Mouse (Mus musculus) kidney, embryonic 16.5 days (tissue): ENCODE results near the gene Epha7. TPM values are rescaled to one million over a fixed set of nuclear protein-coding genes. Genes with fewer than 3 reads are reported as not detected.

Experiments used
- ATAC-seq: fragments of 200-750 bp; cut with Nextera tagmentation; 2 replicates; pipeline ENCODE4 v1.8.0; 2017; ENCODE audit warnings: moderate TSS enrichment; ENCODE audit not compliant: low FRiP score, low TSS enrichment
- H3K27ac ChIP-seq: fragments of 300-500 bp; sonication (generic); 2 replicates; pipeline ENCODE4 v1.5.1; 2014; ENCODE audit warnings: low read length
- H3K27me3 ChIP-seq: fragments of 300-500 bp; sonication (generic); 2 replicates; pipeline ENCODE4 v1.6.1; 2014; ENCODE audit warnings: low read length, control low read depth, mixed read lengths; ENCODE audit not compliant: insufficient read depth
- H3K36me3 ChIP-seq: fragments of 300-500 bp; sonication (generic); 2 replicates; pipeline ENCODE4 v1.6.1; 2014; ENCODE audit warnings: low read length, control low read depth, mixed read lengths; ENCODE audit not compliant: insufficient read depth
- H3K4me1 ChIP-seq: fragments of 300-500 bp; sonication (generic); 2 replicates; pipeline ENCODE4 v1.6.1; 2014; ENCODE audit warnings: low read length, control low read depth, mixed read lengths; ENCODE audit not compliant: insufficient read depth
- H3K4me2 ChIP-seq: fragments of 300-500 bp; sonication (generic); replicated peaks from 2 replicates; pipeline ENCODE4 v1.6.1; 2014; ENCODE audit warnings: low read depth, low read length
- H3K4me3 ChIP-seq: fragments of 300-500 bp; sonication (generic); 2 replicates; pipeline ENCODE4 v1.5.1; 2014; ENCODE audit warnings: mild to moderate bottlenecking, low read length
- H3K9ac ChIP-seq: fragments of 300-500 bp; sonication (generic); replicated peaks from 2 replicates; pipeline ENCODE4 v1.6.1; 2014; ENCODE audit warnings: low read length
- H3K9me3 ChIP-seq: fragments of 300-500 bp; sonication (generic); 2 replicates; pipeline ENCODE4 v1.6.1; 2016; ENCODE audit warnings: low read length, control low read depth
- WGBS: fragments of 180-500 bp; shearing (Covaris S2); extraction: QIAGEN DNeasy Blood & Tissue Kit; methylation state at CpG from one replicate; pipeline ENCODE4 v1.1.7; 2014; 5-methylcytosine and 5-hydroxymethylcytosine counted together
- polyA plus RNA-seq: library from polyadenylated mRNA; unstranded; fragments of >200 nt; fragmentation: Nextera tagmentation; extraction: Ambion mirVana; gene quantifications from 2 replicates; pipeline ENCODE4 v1.2.1, GENCODE M21; 2015

Epha7 gene
- polyA plus RNA-seq, 1 experiment from 2014 or later = 37.6 TPM

DNA sequence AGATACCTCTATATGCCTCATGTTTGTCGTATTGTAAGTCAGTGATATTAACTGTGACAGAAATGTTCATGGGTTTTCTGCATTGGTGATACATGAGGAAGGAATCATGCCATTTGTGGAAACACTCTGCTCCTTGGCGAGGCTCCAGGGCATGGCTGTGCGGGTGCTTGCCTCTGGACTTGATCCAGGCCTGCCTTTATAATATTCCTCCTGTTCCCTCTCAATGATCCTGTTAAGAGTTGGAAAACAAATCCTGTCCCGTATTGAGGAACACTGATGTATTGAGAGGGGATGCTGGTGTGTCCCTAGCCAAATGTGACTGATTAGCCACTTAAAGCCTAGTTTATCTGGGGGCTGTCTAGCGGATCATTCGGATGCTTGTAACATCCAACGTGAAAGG lies 11.7 kb downstream of the Epha7 start:
- WGBS = 75% methylated on average over 7 of the region's 7 CpGs
- no peak for ATAC-seq
- H3K4me1 ChIP-seq = no peaks in the 10 kb centered on the region
- no peaks in the 10 kb centered on the region for H3K27me3 ChIP-seq
- no peak overlapping the region for H3K4me2 ChIP-seq
- peaks cover 4% of the 10 kb centered on the region; the same call in 1 of the 2 replicates for H3K36me3 ChIP-seq
- H3K27ac ChIP-seq = no peak overlapping the region
- H3K9me3 ChIP-seq = no peaks in the 10 kb centered on the region
- H3K9ac ChIP-seq = no peak overlapping the region
- no peak overlapping the region for H3K4me3 ChIP-seq

DNA sequence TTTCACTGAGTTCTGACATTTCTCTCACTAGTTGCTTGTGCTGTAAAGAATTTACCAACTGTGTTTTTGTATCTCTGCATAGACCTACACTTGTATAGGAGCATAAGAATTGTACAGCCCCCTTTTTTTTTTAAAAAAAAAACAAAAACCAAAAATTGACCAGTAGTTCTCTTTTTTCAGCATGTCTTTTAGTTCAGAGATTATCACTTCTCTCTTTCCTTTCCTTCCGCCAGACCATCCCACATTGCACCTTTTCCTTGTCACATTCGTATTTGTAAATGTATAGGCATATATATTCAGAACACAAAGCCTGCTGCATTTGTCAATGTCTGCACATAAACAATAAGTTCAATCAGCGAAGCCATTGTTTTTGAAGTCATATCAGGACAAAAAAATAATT lies 24.7 kb downstream of the Epha7 start:
- Histone ChIP-seq H3K4me3 (no peak overlapping the region), H3K27me3 (no peaks in the 10 kb centered on the region), H3K36me3 (no peaks in the 10 kb centered on the region), H3K4me1 (no peaks in the 10 kb centered on the region), H3K9me3 (no peaks in the 10 kb centered on the region), H3K27ac (no peak overlapping the region), H3K9ac (no peak overlapping the region), H3K4me2 (no peak overlapping the region)
- 84% methylated on average over 3 of the region's 3 CpGs for WGBS
- no peak for ATAC-seq

DNA sequence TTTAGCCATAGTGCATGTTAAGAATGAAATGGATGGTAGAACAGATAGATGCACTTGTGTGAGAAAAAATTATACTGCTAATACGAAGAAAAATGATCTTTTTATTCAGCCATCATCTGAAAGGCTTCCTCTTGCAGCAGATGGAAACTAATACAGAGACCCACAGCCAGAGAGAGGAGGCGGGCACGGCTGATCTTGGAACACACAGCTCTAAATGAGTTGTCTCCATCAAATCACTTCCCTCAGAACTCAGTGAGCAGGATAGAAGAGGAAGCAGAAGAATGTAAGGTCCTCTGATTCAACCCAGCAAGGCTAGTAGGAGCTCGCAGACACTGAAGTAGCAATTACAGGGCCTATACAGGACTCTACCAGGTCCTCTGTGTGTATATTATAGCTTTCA lies 33.4 kb downstream of the Epha7 start:
- Histone ChIP-seq H3K27ac (no peak overlapping the region), H3K36me3 (peaks cover 6% of the 10 kb centered on the region; the same call in 1 of the 2 replicates), H3K4me1 (no peaks in the 10 kb centered on the region), H3K4me3 (no peak overlapping the region), H3K27me3 (no peaks in the 10 kb centered on the region), H3K9ac (no peak overlapping the region), H3K4me2 (no peak overlapping the region), H3K9me3 (no peaks in the 10 kb centered on the region)
- 93% methylated on average over 4 of the region's 4 CpGs for whole genome bisulfite sequencing
- ATAC-seq = no peak

DNA sequence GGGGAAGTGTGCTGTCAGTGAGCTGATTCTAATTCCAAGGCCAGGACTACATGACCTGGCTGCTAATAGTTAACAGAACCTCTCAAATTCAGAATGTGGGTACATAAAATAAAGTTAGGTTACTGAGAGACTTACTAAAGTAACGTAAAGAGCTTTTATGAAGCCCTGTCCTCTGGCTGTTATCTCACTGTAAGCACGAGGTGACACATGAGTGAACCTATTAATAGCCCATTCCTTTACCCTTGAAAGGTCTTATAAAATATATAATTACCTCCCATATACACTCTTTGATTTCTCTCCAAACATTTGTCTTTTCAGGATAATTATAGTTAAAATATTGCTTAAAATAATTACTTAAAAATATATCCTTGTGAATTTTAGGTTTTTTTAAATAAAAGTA lies 37.5 kb downstream of the Epha7 start:
- H3K4me1 ChIP-seq = no peaks in the 10 kb centered on the region
- no peak overlapping the region for H3K4me2 ChIP-seq
- peaks cover 6% of the 10 kb centered on the region; the same call in 1 of the 2 replicates for H3K36me3 ChIP-seq
- no peaks in the 10 kb centered on the region for H3K9me3 ChIP-seq
- 64% methylated on average over 2 of the region's 2 CpGs for WGBS
- ATAC-seq = no peak
- no peak overlapping the region for H3K9ac ChIP-seq
- no peak overlapping the region for H3K4me3 ChIP-seq
- no peaks in the 10 kb centered on the region for H3K27me3 ChIP-seq
- H3K27ac ChIP-seq = no peak overlapping the region

DNA sequence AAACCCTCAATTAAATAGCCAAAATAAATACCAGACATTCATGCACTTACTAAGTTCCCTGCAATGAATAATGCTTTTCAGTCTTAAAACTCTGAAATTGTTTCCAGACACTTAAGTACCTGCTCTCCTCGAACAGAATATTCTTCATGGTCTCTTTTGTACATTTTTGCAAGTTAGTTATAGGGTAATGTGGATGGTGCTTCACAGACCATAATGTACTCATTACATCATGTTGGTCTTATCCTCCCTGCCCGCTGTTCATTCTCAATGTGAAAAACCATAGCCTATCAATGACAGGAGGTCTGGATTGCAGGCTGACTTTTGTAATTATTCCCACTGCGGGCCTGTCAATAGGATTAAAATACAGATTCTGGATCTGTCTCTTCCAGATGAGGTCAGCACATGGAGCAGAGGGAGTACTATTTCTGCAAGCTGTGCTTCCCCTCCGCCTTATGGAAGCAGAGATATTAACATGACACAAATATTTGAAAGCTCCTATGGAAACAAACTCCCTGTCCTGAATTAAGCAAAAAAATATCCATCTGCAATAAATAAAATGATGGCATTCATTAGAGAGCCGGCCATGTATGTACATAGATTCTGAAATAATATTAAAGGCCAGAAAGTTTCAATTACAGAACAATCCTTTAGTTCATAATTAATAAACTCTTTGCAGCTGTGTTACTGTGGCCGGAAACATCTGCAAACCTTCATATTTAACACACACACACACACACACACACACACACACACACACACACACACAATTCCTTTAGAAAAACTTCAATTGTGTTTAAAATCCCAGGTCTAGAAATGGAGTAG lies 50.1 kb downstream of the Epha7 start:
- WGBS = 77% methylated on average over 6 of the region's 6 CpGs
- no peaks in the 10 kb centered on the region for H3K4me1 ChIP-seq
- H3K4me2 ChIP-seq = no peak overlapping the region
- no peaks in the 10 kb centered on the region for H3K27me3 ChIP-seq
- ATAC-seq = no peak
- no peaks in the 10 kb centered on the region for H3K9me3 ChIP-seq
- H3K9ac ChIP-seq = no peak overlapping the region
- H3K4me3 ChIP-seq = no peak overlapping the region
- H3K27ac ChIP-seq = no peak overlapping the region
- H3K36me3 ChIP-seq = no peaks in the 10 kb centered on the region

DNA sequence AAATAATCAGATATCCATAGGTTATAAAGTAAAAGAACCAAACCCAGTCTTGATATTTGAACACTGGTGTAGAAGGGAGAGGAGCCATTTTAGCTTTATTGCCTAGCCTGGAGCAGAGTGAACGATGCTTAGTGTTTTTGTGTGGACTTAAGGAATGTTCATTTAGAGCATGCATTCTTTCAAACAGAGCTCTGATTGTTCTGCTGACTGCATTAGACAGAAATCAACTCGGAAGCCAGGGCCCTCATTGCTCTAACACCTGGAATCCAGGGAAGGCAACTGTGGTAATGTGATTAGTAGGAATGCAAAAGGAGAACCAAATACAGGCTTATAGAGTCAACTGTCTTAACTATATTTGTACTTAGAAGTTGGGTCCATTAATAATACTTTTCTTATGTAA lies 53.5 kb downstream of the Epha7 start:
- Histone ChIP-seq H3K27me3 (no peaks in the 10 kb centered on the region), H3K4me3 (no peak overlapping the region), H3K9ac (no peak overlapping the region), H3K9me3 (no peaks in the 10 kb centered on the region), H3K36me3 (no peaks in the 10 kb centered on the region), H3K4me1 (no peaks in the 10 kb centered on the region), H3K4me2 (no peak overlapping the region), H3K27ac (no peak overlapping the region)
- WGBS = 47% methylated on average over 2 of the region's 2 CpGs
- ATAC-seq = no peak

DNA sequence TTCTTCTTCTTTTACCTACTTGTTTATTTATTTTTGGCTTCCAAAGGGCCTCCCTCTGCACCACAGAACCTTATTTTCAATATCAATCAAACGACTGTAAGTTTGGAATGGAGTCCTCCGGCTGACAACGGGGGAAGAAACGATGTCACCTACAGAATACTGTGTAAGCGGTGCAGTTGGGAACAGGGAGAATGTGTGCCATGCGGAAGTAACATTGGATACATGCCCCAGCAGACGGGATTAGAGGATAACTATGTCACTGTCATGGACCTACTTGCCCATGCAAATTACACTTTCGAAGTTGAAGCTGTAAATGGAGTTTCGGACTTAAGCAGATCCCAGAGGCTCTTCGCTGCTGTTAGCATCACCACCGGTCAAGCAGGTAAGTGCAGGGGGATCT lies 58.7 kb downstream of the Epha7 start:
- no peaks in the 10 kb centered on the region for H3K4me1 ChIP-seq
- no peaks in the 10 kb centered on the region for H3K9me3 ChIP-seq
- WGBS = 91% methylated on average over 11 of the region's 11 CpGs
- no peak for ATAC-seq
- H3K36me3 ChIP-seq = peaks cover 2% of the 10 kb centered on the region; the same call in 1 of the 2 replicates
- no peak overlapping the region for H3K9ac ChIP-seq
- H3K27me3 ChIP-seq = no peaks in the 10 kb centered on the region
- H3K27ac ChIP-seq = no peak overlapping the region
- H3K4me2 ChIP-seq = no peak overlapping the region
- H3K4me3 ChIP-seq = no peak overlapping the region

DNA sequence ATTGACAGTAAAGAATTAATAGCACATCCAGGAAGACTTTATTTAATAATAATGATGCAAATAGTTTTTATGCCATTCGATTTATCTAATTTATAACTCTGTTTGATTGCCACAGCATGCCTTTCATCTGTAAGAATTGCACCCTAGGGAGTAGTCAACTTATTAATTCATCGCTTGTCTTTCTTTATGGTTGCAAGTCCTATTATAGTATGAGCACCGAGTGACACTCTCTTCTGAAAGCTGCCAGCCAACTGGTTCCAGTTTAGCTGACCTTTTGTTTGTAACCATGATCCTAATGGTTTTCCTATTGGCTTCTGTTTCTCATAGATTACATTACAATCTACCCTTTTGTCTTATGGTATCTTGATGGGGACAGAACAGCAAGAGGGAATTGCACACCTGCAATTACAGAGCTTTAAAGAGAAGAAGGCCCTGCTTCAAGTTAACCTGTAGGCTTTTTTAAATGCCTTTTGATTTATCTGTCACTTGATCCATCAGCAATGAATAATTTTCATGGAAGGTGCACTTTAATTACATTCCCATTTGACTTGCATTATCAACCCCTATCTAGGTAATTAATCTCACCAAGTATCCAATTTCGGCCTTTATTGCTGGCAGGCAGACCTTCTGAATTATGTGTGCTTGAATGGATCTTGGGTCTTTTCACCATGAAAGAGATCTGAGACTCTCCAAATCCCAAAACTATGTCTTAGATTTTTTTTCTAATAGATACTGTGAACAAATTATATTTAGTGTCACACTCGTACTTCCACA lies 68.5 kb downstream of the Epha7 start:
- ATAC-seq = no peak
- WGBS = 34% methylated on average over 5 of the region's 5 CpGs
- H3K9ac ChIP-seq = no peak overlapping the region
- H3K27me3 ChIP-seq = no peaks in the 10 kb centered on the region
- no peak overlapping the region for H3K4me3 ChIP-seq
- peaks cover 6% of the 10 kb centered on the region for H3K4me1 ChIP-seq
- no peaks in the 10 kb centered on the region for H3K36me3 ChIP-seq
- H3K4me2 ChIP-seq = no peak overlapping the region
- no peak overlapping the region for H3K27ac ChIP-seq
- H3K9me3 ChIP-seq = no peaks in the 10 kb centered on the region

DNA sequence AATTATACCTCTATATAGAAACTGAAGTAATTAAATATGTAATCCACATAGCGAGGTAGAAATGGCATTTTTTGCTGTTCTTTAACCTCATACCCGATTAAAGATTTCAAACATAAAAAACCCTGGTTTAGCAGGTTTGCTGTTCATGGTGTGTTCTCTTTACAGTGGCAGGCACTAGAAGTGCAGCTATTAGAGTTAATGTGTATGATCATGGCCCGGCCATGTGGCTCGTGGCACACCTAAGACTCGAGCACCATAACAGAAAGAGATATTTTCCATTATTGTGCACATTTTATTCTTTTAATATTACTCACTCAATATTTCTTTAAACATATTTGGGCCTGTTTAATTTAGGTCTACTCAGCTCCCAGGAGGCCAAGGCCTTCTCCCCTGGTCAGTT lies 76.7 kb downstream of the Epha7 start:
- H3K36me3 ChIP-seq = no peaks in the 10 kb centered on the region
- ATAC-seq = peak; percentile 61; the same call in 1 of the 2 replicates
- H3K4me3 ChIP-seq = no peak overlapping the region
- H3K9ac ChIP-seq = no peak overlapping the region
- peaks cover 3% of the 10 kb centered on the region; the same call in 1 of the 2 replicates for H3K4me1 ChIP-seq
- H3K9me3 ChIP-seq = no peaks in the 10 kb centered on the region
- H3K4me2 ChIP-seq = no peak overlapping the region
- no peaks in the 10 kb centered on the region for H3K27me3 ChIP-seq
- H3K27ac ChIP-seq = peak overlapping the region; percentile 29; the same call in 1 of the 2 replicates
- WGBS = 73% methylated on average over 5 of the region's 5 CpGs

DNA sequence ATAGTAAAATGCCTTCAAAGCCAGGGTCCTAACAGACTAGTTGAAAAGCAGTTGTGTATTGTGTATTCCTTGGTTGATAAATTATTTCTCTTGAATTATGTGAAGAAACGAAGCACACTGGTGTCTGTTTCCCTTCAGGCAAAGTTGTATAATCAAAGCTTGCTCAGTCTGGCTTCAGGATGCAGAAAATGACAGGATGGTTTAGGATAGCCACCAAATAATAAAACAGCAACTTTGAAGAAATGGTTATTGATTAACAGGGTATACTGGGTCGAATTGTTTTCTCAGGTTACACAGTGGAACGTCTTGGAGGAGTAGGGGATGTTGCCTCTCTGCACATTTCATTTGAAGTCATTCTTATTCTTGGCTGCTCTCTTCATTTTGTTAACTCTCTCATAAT lies 77.2 kb downstream of the Epha7 start:
- peaks cover 3% of the 10 kb centered on the region; the same call in 1 of the 2 replicates for H3K4me1 ChIP-seq
- H3K36me3 ChIP-seq = no peaks in the 10 kb centered on the region
- 37% methylated on average over 3 of the region's 3 CpGs for WGBS
- H3K27ac ChIP-seq = no peak overlapping the region; the same call in 1 of the 2 replicates
- no peaks in the 10 kb centered on the region for H3K27me3 ChIP-seq
- H3K9ac ChIP-seq = no peak overlapping the region
- no peaks in the 10 kb centered on the region for H3K9me3 ChIP-seq
- H3K4me2 ChIP-seq = no peak overlapping the region
- ATAC-seq = peak; percentile 86
- no peak overlapping the region for H3K4me3 ChIP-seq
